Mouse (Mus musculus): ENCODE results near the gene Tspan9. TPM values are rescaled to one million over a fixed set of nuclear protein-coding genes. Genes with fewer than 3 reads are reported as not detected.

Tspan9 gene
- polyA plus RNA-seq, 1 experiment from 2014 or later, result 134 TPM

GRCm38 (mm10) chr6:127991509-127992176 is 151.8 kb downstream of the Tspan9 start:
- Histone ChIP-seq H3K9ac (0 out of 2 replicates have a peak overlapping the region, but pooled peaks have one; percentile 52), H3K4me2 (peak overlapping the region; percentile 59), H3K4me3 (peak overlapping the region; percentile 45; the same call in 1 of the 2 replicates), H3K36me3 (no peaks in the 10 kb centered on the region), H3K9me3 (replicated peaks) (no peaks in the 10 kb centered on the region), H3K27ac (peak overlapping the region; percentile 97), H3K27me3 (no peaks in the 10 kb centered on the region), H3K4me1 (replicated peaks) (peaks cover 83% of the 10 kb centered on the region)
- WGBS, result 44% methylated on average over 11 of the region's 11 CpGs
- ATAC-seq (replicated peaks; ENCODE audit: insufficient number of reproducible peaks, insufficient read depth, low FRiP score, low read depth), result peak; percentile 51

GRCm38 (mm10) chr6:127989624-127990212 is 153.7 kb downstream of the Tspan9 start:
- 28% methylated on average over 11 of the region's 11 CpGs for WGBS
- no peaks in the 10 kb centered on the region for H3K36me3 ChIP-seq
- peak overlapping the region; percentile 45 for H3K4me3 ChIP-seq
- H3K9ac ChIP-seq, result peak overlapping the region; percentile 52
- H3K9me3 ChIP-seq (replicated peaks), result no peaks in the 10 kb centered on the region
- H3K4me2 ChIP-seq, result peak overlapping the region; percentile 59
- H3K27ac ChIP-seq, result peak overlapping the region; percentile 97
- peaks cover 94% of the 10 kb centered on the region for H3K4me1 ChIP-seq (replicated peaks)
- peak; percentile 91 for ATAC-seq (replicated peaks; ENCODE audit: insufficient number of reproducible peaks, insufficient read depth, low FRiP score, low read depth)
- no peaks in the 10 kb centered on the region for H3K27me3 ChIP-seq

- H3K9ac ChIP-seq, result no peak overlapping the region; the same call in 1 of the 2 replicates
- no peak for ATAC-seq (replicated peaks; ENCODE audit: insufficient number of reproducible peaks, insufficient read depth, low FRiP score, low read depth)
- peak overlapping the region; percentile 59 for H3K4me2 ChIP-seq
- H3K27ac ChIP-seq, result peak overlapping the region; percentile 97
- H3K4me1 ChIP-seq (replicated peaks), result peaks cover 94% of the 10 kb centered on the region
- WGBS, result 68% methylated on average over 12 of the region's 12 CpGs
- no peak overlapping the region for H3K4me3 ChIP-seq
- H3K36me3 ChIP-seq, result no peaks in the 10 kb centered on the region
- no peaks in the 10 kb centered on the region for H3K27me3 ChIP-seq
- no peaks in the 10 kb centered on the region for H3K9me3 ChIP-seq (replicated peaks)
These were observed 154.4 kb downstream of the Tspan9 start for GRCm38 (mm10) chr6:127988944-127989494.

GRCm38 (mm10) chr6:127987374-127987773 is 156.0 kb downstream of the Tspan9 start:
- Histone ChIP-seq H3K4me2 (no peak overlapping the region), H3K27me3 (no peaks in the 10 kb centered on the region), H3K9ac (no peak overlapping the region), H3K4me3 (no peak overlapping the region), H3K36me3 (no peaks in the 10 kb centered on the region), H3K27ac (peak overlapping the region; percentile 97), H3K4me1 (replicated peaks) (peaks cover 93% of the 10 kb centered on the region), H3K9me3 (replicated peaks) (no peaks in the 10 kb centered on the region)
- ATAC-seq (replicated peaks; ENCODE audit: insufficient number of reproducible peaks, insufficient read depth, low FRiP score, low read depth), result no peak
- WGBS, result 62% methylated on average over 14 of the region's 14 CpGs

GRCm38 (mm10) chr6:127986357-127986756 is 157.0 kb downstream of the Tspan9 start:
- WGBS, result 26% methylated on average over 9 of the region's 9 CpGs
- peak overlapping the region; percentile 97 for H3K27ac ChIP-seq
- H3K9me3 ChIP-seq (replicated peaks), result no peaks in the 10 kb centered on the region
- 0 out of 2 replicates have a peak overlapping the region, but pooled peaks have one; percentile 3 for H3K4me2 ChIP-seq
- 0 out of 2 replicates have a peak overlapping the region, but pooled peaks have one; percentile 0 for H3K9ac ChIP-seq
- H3K27me3 ChIP-seq, result no peaks in the 10 kb centered on the region
- no peak overlapping the region for H3K4me3 ChIP-seq
- peaks cover 93% of the 10 kb centered on the region for H3K4me1 ChIP-seq (replicated peaks)
- H3K36me3 ChIP-seq, result no peaks in the 10 kb centered on the region
- peak; percentile 32; the same call in 1 of the 2 replicates for ATAC-seq (replicated peaks; ENCODE audit: insufficient number of reproducible peaks, insufficient read depth, low FRiP score, low read depth)

GRCm38 (mm10) chr6:127981176-127981575 is 162.2 kb downstream of the Tspan9 start:
- no peak for ATAC-seq (replicated peaks; ENCODE audit: insufficient number of reproducible peaks, insufficient read depth, low FRiP score, low read depth)
- Histone ChIP-seq H3K36me3 (no peaks in the 10 kb centered on the region), H3K9ac (no peak overlapping the region), H3K4me1 (replicated peaks) (peaks cover 76% of the 10 kb centered on the region), H3K4me3 (no peak overlapping the region), H3K9me3 (replicated peaks) (no peaks in the 10 kb centered on the region), H3K4me2 (no peak overlapping the region; the same call in 1 of the 2 replicates), H3K27ac (peak overlapping the region; percentile 72), H3K27me3 (no peaks in the 10 kb centered on the region)
- WGBS, result 24% methylated on average over 8 of the region's 8 CpGs

GRCm38 (mm10) chr6:127980381-127981045 is 162.9 kb downstream of the Tspan9 start:
- Histone ChIP-seq H3K4me3 (no peak overlapping the region), H3K36me3 (no peaks in the 10 kb centered on the region), H3K4me1 (replicated peaks) (peaks cover 76% of the 10 kb centered on the region), H3K9me3 (replicated peaks) (no peaks in the 10 kb centered on the region), H3K4me2 (no peak overlapping the region; the same call in 1 of the 2 replicates), H3K27ac (peak overlapping the region; percentile 72), H3K27me3 (no peaks in the 10 kb centered on the region), H3K9ac (no peak overlapping the region)
- ATAC-seq (replicated peaks; ENCODE audit: insufficient number of reproducible peaks, insufficient read depth, low FRiP score, low read depth), result no peak
- WGBS, result 65% methylated on average over 11 of the region's 11 CpGs

- no peak overlapping the region for H3K4me2 ChIP-seq
- no peak overlapping the region for H3K27ac ChIP-seq
- H3K27me3 ChIP-seq, result no peaks in the 10 kb centered on the region
- no peaks in the 10 kb centered on the region for H3K36me3 ChIP-seq
- H3K4me3 ChIP-seq, result no peak overlapping the region
- WGBS, result 95% methylated on average over 5 of the region's 5 CpGs
- no peak overlapping the region for H3K9ac ChIP-seq
- H3K4me1 ChIP-seq (replicated peaks), result peaks cover 76% of the 10 kb centered on the region
- ATAC-seq (replicated peaks; ENCODE audit: insufficient number of reproducible peaks, insufficient read depth, low FRiP score, low read depth), result no peak
- no peaks in the 10 kb centered on the region for H3K9me3 ChIP-seq (replicated peaks)
These were observed 163.6 kb downstream of the Tspan9 start for GRCm38 (mm10) chr6:127979831-127980230.

- Histone ChIP-seq H3K9me3 (replicated peaks) (no peaks in the 10 kb centered on the region), H3K4me2 (no peak overlapping the region), H3K27ac (no peak overlapping the region), H3K27me3 (no peaks in the 10 kb centered on the region), H3K36me3 (no peaks in the 10 kb centered on the region), H3K4me3 (no peak overlapping the region), H3K9ac (no peak overlapping the region), H3K4me1 (replicated peaks) (peaks cover 80% of the 10 kb centered on the region)
- ATAC-seq (replicated peaks; ENCODE audit: insufficient number of reproducible peaks, insufficient read depth, low FRiP score, low read depth), result no peak
- 71% methylated on average over 20 of the region's 20 CpGs for WGBS
These were observed 164.5 kb downstream of the Tspan9 start for GRCm38 (mm10) chr6:127978941-127979340.

- 42% methylated on average over 6 of the region's 6 CpGs for WGBS
- H3K9ac ChIP-seq, result no peak overlapping the region
- H3K4me1 ChIP-seq (replicated peaks), result peaks cover 69% of the 10 kb centered on the region
- H3K9me3 ChIP-seq (replicated peaks), result no peaks in the 10 kb centered on the region
- no peaks in the 10 kb centered on the region for H3K27me3 ChIP-seq
- no peak for ATAC-seq (replicated peaks; ENCODE audit: insufficient number of reproducible peaks, insufficient read depth, low FRiP score, low read depth)
- no peak overlapping the region for H3K4me2 ChIP-seq
- H3K27ac ChIP-seq, result peak overlapping the region; percentile 60
- H3K36me3 ChIP-seq, result no peaks in the 10 kb centered on the region
- no peak overlapping the region for H3K4me3 ChIP-seq
These were observed 166.7 kb downstream of the Tspan9 start for GRCm38 (mm10) chr6:127976695-127977094.

- H3K27ac ChIP-seq, result peak overlapping the region; percentile 44
- H3K9me3 ChIP-seq (replicated peaks), result no peaks in the 10 kb centered on the region
- WGBS, result 42% methylated on average over 9 of the region's 9 CpGs
- no peak overlapping the region for H3K9ac ChIP-seq
- no peak overlapping the region for H3K4me2 ChIP-seq
- H3K36me3 ChIP-seq, result no peaks in the 10 kb centered on the region
- H3K4me1 ChIP-seq (replicated peaks), result peaks cover 50% of the 10 kb centered on the region
- no peak for ATAC-seq (replicated peaks; ENCODE audit: insufficient number of reproducible peaks, insufficient read depth, low FRiP score, low read depth)
- no peak overlapping the region for H3K4me3 ChIP-seq
- no peaks in the 10 kb centered on the region for H3K27me3 ChIP-seq
These were observed 169.4 kb downstream of the Tspan9 start for GRCm38 (mm10) chr6:127974000-127974399.
